Mouse (Mus musculus): ENCODE results near the gene Cic.

DNA sequence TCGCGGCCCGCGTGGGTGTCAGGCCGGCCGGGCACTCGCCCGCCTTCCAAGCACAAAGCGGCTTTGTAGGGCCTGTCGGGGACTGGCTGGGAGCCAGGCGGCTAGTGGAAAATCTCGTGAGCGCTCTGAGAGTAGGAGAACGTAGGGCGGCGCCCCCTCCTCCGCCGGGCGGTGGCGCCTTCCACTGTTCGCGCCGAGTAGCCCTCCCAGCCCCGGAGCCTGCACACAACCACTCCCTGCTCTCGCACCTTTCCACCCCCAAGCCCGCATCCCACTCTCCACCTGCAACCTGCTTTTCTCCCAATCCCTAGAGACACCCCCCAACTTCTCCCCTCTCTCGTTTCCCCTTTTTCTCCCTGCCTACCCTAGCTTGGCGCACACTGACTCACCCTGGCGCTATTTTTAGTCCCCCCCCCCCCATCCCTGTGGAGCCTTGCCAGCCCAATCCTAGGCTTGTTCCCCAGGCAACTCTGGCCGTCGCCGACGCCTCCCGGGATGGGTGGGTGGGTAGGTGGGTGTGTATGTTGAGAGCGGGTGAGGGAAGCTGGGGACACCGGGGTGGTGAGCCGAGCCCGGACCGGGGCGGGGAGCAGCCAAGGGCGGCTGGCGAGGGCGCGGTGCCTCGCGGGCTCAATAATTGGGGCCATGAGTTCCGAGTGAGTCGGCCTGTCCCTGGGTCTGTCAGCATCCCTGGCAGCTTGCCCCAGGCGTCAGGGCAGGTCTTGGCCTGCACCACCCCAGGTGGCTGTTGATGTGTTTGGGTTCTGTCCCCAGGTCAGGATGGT is 11.8 kb downstream of the Cic start:
- TF ChIP-seq CTCF (IDR thresholded peaks at IDR 0.05; ENCODE audit: insufficient read depth, low read length) (no peak), POLR2A (IDR thresholded peaks at IDR 0.05; ENCODE audit: borderline replicate concordance, extremely low read depth, low read depth, low read length) (no peak; the same call in 1 of the 2 replicates)

Data from lung, adult 2 months (tissue).